Mouse (Mus musculus): ENCODE measurements around the gene 0610010K14Rik.

Gene 0610010K14Rik

DNA sequence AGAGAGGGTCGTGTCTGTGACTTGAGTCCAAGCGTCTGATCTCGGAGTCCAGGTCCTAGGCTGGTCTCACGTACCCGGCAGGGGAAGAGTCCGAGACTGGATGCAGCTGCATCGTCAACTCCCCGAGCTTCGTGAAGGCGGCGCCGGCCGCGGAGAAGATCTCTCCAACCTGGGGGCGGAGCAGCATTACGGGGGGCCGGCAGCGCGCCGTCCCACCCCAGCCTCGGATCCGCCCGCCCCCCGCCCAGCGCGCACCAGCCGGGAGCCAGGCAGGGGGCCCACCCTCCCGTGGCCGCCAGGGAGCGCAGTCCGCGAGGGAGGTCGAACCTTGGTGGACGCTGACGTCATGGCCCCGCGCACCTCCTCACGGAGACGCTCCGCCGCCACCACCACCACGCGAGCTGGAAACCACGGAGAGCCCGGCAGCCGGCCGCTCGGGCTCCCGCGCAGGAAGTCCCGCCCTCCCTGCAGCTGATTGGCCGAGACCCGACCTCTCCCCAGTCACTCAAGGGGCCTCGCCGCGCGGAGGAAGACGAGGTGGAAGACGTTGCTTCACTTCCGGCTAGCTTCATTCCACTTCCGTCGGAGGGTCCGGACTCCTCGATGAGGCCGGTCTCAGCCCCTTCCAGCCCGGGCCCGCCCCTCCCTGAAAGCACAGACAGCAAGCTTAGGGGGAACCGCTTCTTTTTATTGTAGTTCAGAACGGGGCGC, at the start of gene 0610010K14Rik:
0610010K14Rik (minus strand) TSS at position 458 of the 711 bp plus-strand sequence.
- peak; percentile 99 for DNase-seq

DNA sequence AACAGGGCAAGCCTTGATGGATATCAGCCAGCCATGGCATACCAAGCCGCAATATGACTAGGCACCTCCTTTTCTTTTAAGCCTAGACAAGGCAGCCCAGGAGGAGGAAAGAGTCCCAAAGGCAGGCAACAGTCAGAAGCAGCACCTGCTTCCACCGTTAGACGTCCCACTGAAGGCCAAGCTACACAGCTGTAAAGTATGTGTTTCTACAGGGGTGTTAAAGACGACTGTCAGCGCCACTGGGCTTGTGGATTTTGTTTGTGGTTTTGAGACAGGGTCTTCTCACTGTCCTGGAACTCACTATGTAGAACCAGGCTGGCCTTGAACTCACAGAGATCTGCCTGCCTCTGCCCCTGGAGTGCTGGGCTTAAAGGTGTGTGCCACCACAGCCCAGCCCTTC, 48.0 kb upstream of the 0610010K14Rik start:
- DNase-seq: no peak

DNA sequence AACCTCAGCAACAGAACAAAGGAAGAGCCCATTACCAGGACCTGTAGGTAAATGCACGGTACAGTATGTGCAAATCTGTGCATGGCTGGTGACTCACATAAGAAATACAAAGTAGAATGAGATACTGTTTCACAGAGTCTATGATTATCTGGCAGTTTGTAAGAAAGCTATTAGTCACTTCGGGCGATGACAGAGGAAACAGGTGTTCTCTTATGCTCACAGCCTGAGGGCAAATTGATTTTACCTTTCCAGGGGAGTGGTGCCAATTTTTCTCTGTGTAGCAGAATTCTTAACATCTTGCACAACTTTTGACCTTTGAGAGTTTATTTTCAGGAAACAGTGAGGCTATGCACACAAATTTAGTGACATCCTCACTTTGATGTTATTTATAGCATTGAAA, 47.0 kb upstream of the 0610010K14Rik start:
- no peak for DNase-seq

DNA sequence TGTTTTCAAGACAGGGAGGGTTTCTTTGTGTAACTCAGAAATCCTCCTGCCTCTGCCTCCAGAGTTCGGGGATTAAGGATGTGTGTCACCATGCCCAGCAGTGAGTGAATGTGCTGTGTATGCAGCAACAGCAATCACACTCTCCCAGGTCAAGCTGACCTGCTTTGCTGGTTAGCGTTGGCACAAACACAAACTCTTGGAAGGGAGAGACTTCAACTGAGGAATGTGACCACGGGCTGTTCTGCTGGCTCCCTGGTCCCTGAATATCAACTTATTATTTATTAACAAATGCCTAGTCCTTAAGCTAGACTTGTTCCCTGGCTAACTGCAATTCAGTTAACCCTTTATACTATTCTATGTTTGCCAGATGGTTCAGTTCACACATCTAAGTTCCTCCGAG, 46.0 kb upstream of the 0610010K14Rik start:
- DNase-seq: no peak

DNA sequence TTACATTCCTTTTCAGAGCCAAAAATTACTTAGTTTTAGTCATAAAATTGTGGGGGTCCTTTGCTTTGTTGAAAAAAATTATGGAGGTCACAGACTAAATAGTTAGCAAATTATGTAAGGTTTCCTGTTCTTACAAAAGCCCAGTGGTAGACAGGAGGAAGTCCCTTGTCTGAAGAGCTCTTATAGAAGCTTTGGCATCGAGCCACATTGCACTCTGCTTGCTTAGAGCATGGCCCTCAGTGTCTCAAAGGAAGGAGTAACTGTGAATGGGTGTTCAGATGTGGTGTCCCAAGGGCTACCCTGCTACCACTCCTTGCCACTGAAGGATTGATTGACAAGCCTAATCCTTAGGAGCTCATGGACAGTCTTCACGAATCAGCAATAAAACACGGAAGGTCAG, 42.7 kb upstream of the 0610010K14Rik start:
- no peak for DNase-seq

DNA sequence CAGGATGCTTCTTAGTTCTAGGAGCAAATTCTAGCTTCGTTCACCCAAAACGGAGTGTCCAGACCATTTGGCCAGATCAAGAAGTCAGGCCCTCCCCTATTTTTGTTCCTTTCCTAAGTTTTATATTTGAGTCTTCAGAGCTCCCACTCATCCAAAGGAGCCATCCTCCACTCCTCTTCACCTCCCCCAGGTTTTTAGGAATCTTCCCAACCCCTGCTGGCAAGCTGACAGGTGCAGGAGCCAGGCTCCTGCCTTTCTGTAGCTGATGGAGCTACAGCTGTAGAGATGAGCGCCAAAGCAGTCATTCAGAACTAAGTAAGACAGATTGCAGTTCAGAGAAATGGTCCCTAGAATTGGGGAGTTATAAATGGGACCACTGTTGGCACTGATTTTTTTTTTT, 41.2 kb upstream of the 0610010K14Rik start:
- DNase-seq: no peak

DNA sequence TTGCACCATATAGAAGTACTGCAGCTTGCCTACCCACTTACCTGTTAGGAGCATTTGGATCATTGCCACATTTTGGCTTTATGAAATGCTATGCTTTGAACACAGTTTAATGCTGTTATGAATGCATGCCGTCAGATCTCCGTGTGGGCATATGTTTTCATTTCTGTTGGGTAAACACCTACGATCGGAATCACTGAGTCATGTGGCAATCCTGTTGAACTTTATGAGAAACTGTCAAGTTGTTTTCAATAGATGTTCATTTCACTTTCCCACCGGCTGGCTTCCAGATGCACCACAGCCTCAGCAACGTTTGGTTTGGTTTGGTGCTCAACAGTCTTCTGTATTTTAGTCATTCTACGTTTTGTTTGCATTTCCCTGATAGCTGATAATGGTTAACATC, 33.9 kb upstream of the 0610010K14Rik start:
- no peak for DNase-seq

DNA sequence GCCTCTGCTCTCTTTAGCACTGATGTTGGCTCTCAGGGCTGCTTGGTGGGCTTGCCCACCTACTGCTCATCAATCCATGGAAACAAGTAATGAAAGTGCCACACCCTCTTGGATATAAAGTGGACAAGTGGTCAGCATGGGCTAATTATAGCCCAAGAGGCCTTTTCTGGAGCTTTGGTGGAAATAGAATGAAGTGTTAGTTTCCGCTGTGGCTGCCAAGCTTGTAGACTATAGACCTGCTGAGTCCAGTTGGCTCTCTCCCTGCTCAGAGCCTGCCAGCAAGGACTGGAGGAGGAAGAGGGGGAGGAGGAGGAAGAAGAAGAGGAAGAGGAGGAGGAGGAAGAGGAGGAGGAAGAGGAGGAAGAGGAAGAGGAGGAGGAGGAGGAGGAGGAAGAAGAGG, 28.7 kb upstream of the 0610010K14Rik start:
- DNase-seq: no peak

DNA sequence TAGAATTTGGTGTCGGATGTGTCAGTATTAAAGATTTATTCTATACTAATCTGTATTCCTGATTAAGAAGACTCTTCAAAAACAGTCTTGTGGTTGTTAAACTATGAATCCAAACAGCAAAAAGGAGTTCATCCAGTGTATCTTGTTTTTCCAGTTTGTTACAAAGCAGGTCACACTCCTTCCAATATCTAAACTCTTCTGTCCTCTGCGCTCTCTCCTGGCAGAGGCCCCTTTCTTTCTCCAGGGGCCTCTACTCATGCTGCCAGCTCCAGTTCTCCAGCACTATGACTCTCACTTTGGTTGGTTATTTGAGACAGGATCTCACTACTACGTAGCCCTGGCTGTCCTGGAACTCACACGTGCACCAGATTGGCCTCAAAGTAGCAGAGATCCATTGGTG, 28.1 kb upstream of the 0610010K14Rik start:
- DNase-seq: no peak

DNA sequence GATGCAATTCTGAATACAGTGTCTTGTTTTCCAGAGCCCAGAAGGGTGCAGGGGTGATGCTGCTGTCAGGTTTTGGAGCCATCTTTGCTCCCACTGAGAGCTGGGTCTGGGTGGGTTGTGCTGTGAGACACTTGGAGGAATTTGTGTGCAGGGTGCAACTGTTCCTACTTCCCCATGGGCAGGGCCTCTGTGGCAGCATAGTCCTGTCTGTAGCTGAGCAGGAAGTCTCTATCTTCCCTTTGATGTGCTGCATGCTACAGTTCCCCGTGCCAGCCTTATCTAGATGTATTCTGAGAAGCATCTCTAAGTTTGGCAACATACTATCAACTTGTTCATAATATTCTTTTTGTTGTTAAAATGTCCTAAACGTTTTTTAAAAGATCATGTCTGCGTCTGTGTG, 27.5 kb upstream of the 0610010K14Rik start:
- no peak for DNase-seq

DNA sequence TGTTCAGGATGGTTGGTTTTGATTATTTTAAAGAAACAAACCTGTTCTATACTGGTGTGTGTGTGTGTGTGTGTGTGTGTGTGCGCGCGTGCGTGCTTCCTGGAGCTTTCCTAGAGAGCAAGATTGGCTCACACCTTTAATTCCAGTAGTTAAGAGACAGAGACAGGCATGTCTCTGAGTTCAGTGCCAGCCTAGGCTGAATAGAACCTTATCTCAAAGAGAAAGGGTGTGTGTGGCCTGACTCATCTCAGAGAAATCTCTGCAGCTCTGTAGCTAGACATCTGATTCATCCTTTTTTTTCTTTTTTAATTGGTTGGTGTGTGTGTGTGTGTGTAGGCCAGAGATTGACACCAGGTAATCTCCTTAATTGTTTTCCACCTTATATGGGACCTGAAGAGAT, 21.3 kb upstream of the 0610010K14Rik start:
- DNase-seq: no peak

DNA sequence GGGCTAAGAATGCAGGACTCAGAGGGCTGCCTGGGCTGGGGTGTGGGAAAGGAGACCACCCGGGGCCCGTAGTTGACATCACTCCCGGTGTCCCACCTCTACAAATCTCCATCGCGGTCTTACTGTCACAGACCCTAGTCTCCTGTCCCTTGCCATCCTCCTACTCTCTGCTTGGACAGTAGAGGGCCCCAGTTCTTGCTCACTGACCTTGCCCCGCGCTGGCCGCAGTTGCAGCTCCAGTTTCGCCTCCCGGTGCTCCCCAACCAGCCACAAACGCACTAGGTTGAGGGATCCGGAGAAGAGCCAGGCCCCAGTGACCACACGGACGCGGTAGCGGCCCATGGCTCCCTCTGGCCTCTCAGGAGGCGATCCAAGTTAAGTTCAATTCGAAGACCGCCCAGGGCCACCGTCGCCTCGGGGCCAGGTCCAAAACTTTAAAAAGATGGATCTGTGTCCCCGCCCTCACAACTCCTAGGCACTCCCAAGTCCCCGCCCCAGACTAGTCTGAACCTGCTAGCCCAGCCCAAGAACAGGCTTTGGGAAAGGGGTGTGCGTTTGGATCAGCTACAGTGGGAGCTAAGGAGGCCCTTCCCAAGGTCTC, 17.3 kb upstream of the 0610010K14Rik start, which contains the start of gene Alox12:
Alox12 (minus strand) TSS at position 423 of the 601 bp plus-strand sequence.
- peak; percentile 34 to 37 for DNase-seq

DNA sequence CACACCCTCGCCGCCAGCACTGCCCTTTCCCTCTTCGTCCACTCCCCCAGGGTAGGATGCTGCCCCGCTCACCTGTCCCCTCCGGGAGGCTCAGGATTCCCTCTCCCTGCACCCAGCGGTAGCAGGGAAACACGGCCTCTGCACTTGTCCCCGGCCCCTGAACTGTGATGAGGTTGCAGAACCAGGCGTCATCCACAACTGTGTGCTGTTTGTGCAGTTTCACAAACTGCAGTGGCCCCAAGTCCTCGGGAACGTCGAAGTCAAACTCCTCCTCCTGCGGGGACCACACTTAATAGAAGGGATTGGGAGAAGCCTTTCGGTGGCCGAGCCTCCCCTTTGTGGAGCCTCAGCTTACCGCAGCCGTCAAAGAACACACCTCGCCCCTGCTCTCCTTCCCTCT, 16.6 kb upstream of the 0610010K14Rik start:
- DNase-seq: no peak

DNA sequence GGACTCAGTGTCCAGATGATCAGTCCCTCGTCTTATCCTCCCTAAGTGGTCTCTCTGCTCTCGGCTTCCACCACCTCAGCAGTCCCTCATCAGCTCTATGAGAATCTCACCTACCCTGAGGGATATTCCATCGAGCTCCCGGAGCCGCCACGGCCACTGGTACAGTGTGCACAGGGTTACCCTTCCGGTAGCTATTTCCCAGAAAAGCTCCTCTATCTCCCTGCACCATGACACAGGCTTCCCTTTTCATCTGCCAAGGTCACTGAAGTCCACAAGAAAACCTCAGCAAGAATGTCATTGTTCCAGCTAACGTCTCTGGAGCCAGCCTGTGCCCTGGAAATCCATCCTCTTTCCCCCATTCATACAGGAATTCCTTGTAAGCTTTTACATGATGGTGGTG, 14.1 kb upstream of the 0610010K14Rik start:
- no peak for DNase-seq

DNA sequence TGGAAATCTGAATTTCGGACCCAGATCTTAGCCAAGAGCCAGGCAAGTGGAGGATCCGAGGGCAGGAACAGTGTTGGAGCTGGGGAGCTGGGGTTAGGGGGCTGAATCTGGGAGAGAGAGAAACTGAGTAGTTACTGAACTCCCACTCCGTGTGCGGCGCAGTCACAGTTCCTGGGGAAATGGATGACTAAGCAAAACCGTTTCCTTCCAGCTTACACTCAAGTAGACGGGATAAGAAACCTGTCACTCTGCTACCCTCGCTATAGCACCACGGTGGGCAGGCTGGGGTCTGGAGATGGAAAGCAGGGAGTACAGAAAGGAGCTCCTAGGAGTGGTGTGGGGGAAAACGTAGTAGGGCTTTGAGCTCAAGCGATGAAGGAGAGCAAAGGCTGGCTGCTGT, 12.4 kb upstream of the 0610010K14Rik start:
- DNase-seq: no peak

DNA sequence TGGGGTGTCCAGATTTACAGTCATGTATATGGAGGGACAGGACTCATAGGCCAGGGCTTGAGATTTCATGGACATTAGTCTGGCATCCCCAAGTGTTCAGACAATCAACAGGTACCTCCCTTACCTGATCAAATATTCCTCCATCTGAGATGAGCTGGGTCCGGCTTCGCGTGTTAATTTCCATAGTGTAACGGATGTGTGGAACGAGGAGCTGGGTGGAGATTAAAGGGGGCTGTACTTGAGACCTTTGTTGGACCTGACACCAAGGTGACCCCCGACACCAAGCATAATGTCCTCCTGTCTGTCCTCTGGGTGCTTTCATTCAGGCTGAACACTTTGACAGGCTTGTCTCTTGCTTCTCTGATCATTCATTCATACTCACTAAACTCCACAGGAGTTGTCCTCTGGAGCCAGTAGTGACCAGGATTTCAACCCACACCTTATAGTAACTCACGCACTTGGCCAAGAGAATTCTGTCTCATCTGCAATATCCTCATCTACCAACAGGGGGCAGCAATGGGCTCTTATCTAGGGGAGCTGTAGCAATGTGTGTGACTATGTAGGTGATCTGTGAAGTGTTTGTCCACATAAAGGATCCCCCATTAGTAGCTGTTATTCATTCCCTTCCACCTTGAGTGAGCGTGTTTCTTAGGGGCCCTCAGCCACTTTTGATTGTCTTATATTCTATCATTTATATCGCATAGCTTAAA, 9.6 kb upstream of the 0610010K14Rik start:
- DNase-seq: peak; percentile 74 to 79

DNA sequence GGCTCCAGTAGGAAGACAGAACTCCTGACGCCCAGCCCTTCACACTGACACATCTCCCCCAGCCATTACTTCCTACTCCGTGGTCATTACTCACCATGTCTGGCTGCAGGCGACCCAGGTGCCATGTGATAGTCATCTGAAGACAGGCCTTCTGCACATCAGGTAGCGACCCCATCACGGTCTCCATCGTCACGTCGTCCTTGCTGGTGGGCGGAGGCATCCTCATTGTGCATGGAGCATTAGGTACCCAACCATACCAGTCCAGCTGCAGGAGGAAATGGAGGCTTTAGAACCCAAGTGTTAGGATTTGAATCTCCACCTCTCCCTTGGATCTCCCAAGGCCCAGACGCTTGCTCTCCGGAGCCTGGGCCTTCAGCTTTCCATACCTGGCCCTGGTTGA, 4.9 kb upstream of the 0610010K14Rik start:
- DNase-seq: no peak

DNA sequence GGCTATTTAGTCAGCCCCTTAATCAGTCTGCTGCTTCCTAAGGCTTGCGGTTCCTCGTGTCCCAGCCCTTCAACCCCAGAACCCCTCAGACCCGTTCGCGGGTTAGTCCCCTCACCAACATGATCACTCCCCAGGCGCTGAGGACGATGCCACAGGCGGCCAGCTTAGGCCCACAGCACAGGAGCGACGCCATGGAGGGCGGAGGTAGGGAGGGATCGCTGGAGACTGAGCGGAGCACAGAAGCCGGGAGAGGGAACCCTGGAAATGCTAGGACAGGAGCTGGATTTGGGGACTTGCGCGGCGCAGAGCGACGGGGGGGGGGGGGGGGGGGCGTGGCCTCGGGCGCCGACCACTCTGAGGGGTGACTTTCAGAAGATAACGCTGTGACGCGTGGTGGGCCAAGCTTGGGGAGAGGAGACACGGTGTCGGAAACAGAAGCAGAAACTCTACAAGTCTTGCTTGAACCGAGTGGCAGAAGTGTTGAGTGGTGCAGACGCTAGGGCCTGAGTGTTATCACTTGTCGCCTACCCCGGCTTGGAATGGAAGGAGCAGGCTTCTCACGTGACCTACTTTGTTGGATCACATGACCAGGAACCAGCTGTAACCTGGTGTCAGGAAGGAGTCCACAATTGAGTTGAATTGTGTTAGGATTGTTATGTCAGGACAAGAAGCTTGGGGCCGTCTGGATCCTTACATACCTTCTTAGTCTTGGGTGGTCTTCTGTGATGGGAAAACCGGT, 2.0 kb upstream of the 0610010K14Rik start, which contains the start of the genes Gm21988 and Rnasek:
Gm21988 (minus strand) TSS at position 290 of the 739 bp plus-strand sequence.
Rnasek (minus strand) TSS at position 302 of the 739 bp plus-strand sequence.
- peak; percentile 83 to 86 for DNase-seq

DNA sequence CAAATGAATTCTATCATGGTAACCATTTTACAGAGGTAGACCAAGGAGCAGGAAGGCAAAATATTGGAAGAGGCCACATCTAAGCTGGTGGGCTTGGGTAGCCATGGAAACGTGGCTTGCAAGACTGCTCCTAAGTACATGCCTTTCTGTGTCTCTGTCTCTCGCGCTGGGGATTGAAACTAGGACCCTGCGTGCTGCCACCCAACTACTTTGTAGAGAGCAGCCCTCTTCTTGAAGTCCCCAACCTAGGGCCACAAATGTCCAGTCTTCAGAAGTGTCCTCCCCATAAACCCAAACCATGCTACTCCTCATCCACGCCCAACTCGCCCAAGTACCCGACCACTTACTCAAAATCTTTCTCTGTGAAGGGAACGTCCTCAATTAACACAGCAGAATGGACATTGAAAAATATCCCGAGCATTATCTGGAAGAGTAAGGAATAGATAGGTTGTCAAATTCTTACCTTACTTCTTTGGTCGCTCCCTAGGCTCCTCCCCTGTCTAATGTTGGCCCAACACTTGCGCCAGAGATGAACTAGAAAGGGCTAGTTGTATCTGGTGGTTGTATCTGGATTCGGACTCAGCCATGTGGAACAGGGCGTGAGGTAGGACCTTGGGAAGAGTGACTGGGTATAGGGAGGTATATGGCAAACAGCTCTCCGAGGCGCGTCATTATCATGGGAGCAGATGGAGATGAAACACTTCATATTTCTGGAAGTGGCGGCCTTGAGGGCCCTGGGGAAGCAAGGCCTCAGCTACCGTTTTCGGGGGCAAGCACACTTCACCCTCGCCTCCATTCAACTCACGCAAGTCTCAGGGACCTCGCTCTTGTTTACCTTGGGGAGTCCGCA, 1.1 kb upstream of the 0610010K14Rik start:
- peak; percentile 30 to 31 for DNase-seq

DNA sequence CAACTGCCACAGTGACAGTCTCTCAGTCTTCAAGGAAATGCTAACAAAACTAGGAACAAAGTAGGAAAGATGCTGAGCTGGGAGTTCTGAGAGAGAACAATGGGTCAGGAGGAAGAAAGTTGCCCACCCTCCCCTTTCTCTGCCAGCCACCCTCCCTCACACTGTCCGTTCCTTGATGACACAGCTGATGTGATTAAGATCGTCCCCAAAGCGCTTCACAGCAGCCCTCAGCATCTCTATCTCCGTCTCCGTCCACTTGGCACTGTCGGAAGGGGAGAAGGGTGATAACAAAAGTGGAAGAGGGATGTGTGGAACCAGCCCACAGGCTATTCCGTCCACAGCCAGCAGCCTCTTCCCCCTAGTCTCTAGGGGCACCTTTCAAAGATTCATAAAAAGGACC, 997 bp downstream of the 0610010K14Rik start:
- peak in 1 of 2 experiments; percentile 20 for DNase-seq

DNA sequence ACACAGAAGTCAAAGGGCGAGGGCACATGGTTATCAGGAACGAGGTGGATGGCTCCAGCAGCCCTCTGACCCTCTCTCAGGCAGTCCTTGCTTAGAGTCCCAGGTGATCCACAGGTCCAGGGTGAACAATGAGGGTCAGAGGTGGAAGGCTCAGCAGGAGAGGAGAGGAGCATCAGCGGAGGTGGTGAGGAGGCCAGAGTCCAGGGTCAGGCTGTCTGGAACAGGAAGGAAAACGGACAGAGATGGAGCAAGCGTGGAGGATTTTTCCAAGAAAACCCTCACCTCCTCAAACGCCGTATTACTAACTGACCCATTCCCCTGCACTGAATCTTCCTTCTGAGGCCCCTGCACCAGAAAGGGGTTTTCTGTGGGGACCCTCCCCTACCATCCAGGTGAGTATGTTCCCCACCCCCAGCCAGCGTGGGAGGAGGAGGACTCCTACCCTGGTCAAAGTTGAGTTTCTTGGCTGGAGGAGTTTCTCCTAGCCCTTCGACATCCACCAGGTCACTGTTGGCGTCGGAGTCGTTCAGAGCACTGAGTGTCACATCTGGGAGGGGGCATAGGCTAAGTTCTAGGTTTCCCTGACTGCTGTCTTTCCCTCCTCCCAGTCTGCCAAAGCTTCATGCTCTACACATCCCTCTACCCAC, 2.3 kb downstream of the 0610010K14Rik start:
- DNase-seq: peak in 1 of 2 experiments; percentile 19

DNA sequence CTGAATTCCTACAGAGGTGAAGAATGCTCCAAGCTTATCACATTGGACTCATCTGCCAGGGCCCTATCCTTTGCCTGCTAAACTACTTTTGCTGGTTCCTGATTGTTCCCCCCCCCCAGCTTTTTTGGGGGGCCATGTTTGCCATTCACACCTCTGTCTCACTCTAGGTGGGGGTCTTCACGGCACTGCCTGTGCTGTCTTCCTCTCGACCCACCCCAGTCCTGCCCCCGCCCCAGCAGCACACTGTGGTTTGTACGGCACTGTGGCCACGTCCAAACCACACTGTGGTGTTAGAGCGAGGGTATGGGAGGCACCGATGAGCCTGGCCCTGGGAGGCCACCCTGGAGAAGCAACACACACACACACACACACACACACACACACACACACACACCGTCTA, 3.2 kb downstream of the 0610010K14Rik start:
- no peak for DNase-seq

All from cerebellum, adult 18-20 months (tissue).